Mouse (Mus musculus) hindbrain, embryonic 16.5 days (tissue): Measurements from ENCODE around the gene Emx2. TPM values are rescaled to one million over a fixed set of nuclear protein-coding genes. Genes with fewer than 3 reads are reported as not detected.
A peak's percentile ranks its signal among the peaks of the same experiment; 100 is the strongest.

Experiments
- ATAC-seq: fragments of 200-750 bp; cut with Nextera tagmentation; 2 replicates; pipeline ENCODE4 v1.8.0; 2017; ENCODE audit warnings: moderate TSS enrichment, moderate library complexity
- H3K27ac ChIP-seq: fragments of 300-500 bp; sonication (generic); 2 replicates; pipeline ENCODE4 v1.5.1; 2014; ENCODE audit warnings: low read depth, mild to moderate bottlenecking, control low read depth, low read length, moderate library complexity
- H3K27me3 ChIP-seq: fragments of 300-500 bp; sonication (generic); replicated peaks from 2 replicates; pipeline ENCODE4 v1.6.1; 2014; ENCODE audit warnings: low read length; ENCODE audit not compliant: control insufficient read depth, insufficient read depth
- H3K36me3 ChIP-seq: fragments of 300-500 bp; sonication (generic); 2 replicates; pipeline ENCODE4 v1.6.1; 2014; ENCODE audit warnings: mild to moderate bottlenecking, low read length, moderate library complexity, mixed read lengths; ENCODE audit not compliant: control insufficient read depth, insufficient read depth
- H3K4me1 ChIP-seq: fragments of 300-500 bp; sonication (generic); 2 replicates; pipeline ENCODE4 v1.6.1; 2014; ENCODE audit warnings: low read depth, low read length; ENCODE audit not compliant: control insufficient read depth, insufficient read depth
- H3K4me2 ChIP-seq: fragments of 300-500 bp; sonication (generic); 2 replicates; pipeline ENCODE4 v1.6.1; 2014; ENCODE audit warnings: mild to moderate bottlenecking, low read length, control low read depth, moderate library complexity
- H3K4me3 ChIP-seq: fragments of 300-500 bp; sonication (generic); 2 replicates; pipeline ENCODE4 v1.5.1; 2014; ENCODE audit warnings: mild to moderate bottlenecking, low read length, control low read depth, moderate library complexity
- H3K9ac ChIP-seq: fragments of 300-500 bp; sonication (generic); 2 replicates; pipeline ENCODE4 v1.6.1; 2014; ENCODE audit warnings: low read depth, mild to moderate bottlenecking, control low read depth, low read length, moderate library complexity
- H3K9me3 ChIP-seq: fragments of 300-500 bp; sonication (generic); 2 replicates; pipeline ENCODE4 v1.6.1; 2014; ENCODE audit warnings: mild to moderate bottlenecking, low read length, moderate library complexity; ENCODE audit not compliant: control insufficient read depth
- WGBS: fragments of 180-500 bp; shearing (Covaris S2); extraction: QIAGEN DNeasy Blood & Tissue Kit; methylation state at CpG from one replicate; pipeline ENCODE4 v1.1.7; 2014; 5-methylcytosine and 5-hydroxymethylcytosine counted together
- polyA plus RNA-seq: library from polyadenylated mRNA; unstranded; fragments of >200 nt; fragmentation: Nextera tagmentation; extraction: Ambion mirVana; gene quantifications from 2 replicates; pipeline ENCODE4 v1.2.1, GENCODE M21; 2015

Gene Emx2
- polyA plus RNA-seq, 1 experiment from 2014 or later: not detected

- ATAC-seq: no peak
- H3K36me3 ChIP-seq: no peaks in the 10 kb centered on the region
- H3K4me3 ChIP-seq: no peak overlapping the region
- no peak overlapping the region for H3K4me2 ChIP-seq
- H3K9ac ChIP-seq: no peak overlapping the region
- H3K4me1 ChIP-seq: peaks cover 8% of the 10 kb centered on the region
- peaks cover 69% of the 10 kb centered on the region for H3K27me3 ChIP-seq
- no peak overlapping the region for H3K27ac ChIP-seq
- WGBS: under 1% methylated on average over 22 of the region's 23 CpGs
- H3K9me3 ChIP-seq: no peaks in the 10 kb centered on the region
Observed at GRCm38 (mm10) chr19:59467413-59468064, 9.4 kb downstream of the Emx2 start.

GRCm38 (mm10) chr19:59468065-59468810, 10.1 kb downstream of the Emx2 start:
- Histone ChIP-seq H3K36me3 (no peaks in the 10 kb centered on the region), H3K4me1 (peaks cover 8% of the 10 kb centered on the region), H3K27ac (no peak overlapping the region), H3K9me3 (no peaks in the 10 kb centered on the region), H3K4me2 (no peak overlapping the region), H3K9ac (no peak overlapping the region), H3K4me3 (no peak overlapping the region), H3K27me3 (peaks cover 69% of the 10 kb centered on the region)
- peak; percentile 56; the same call in 1 of the 2 replicates for ATAC-seq
- 3% methylated on average over 22 of the region's 27 CpGs for WGBS

- peak; percentile 68; the same call in 1 of the 2 replicates for ATAC-seq
- under 1% methylated on average over 35 of the region's 35 CpGs for WGBS
- no peaks in the 10 kb centered on the region for H3K36me3 ChIP-seq
- no peak overlapping the region for H3K9ac ChIP-seq
- H3K27me3 ChIP-seq: peaks cover 65% of the 10 kb centered on the region
- peak overlapping the region; percentile 27 for H3K4me3 ChIP-seq
- H3K27ac ChIP-seq: no peak overlapping the region
- H3K4me2 ChIP-seq: peak overlapping the region; percentile 45
- H3K9me3 ChIP-seq: no peaks in the 10 kb centered on the region
- peaks cover 8% of the 10 kb centered on the region for H3K4me1 ChIP-seq
Observed at GRCm38 (mm10) chr19:59469035-59469949, 11.1 kb downstream of the Emx2 start.

- Histone ChIP-seq H3K4me3 (no peak overlapping the region), H3K36me3 (no peaks in the 10 kb centered on the region), H3K9me3 (no peaks in the 10 kb centered on the region), H3K4me1 (peaks cover 8% of the 10 kb centered on the region), H3K27ac (no peak overlapping the region), H3K9ac (no peak overlapping the region), H3K4me2 (no peak overlapping the region), H3K27me3 (peaks cover 60% of the 10 kb centered on the region)
- no peak for ATAC-seq
- WGBS: 7% methylated on average over 11 of the region's 11 CpGs
Observed at GRCm38 (mm10) chr19:59470074-59470630, 12.0 kb downstream of the Emx2 start.

GRCm38 (mm10) chr19:59470913-59471312, 12.7 kb downstream of the Emx2 start:
- H3K4me2 ChIP-seq: 0 out of 2 replicates have a peak overlapping the region, but pooled peaks have one; percentile 1
- under 1% methylated on average over 13 of the region's 13 CpGs for WGBS
- H3K9ac ChIP-seq: no peak overlapping the region
- no peak overlapping the region for H3K27ac ChIP-seq
- H3K4me1 ChIP-seq: peaks cover 8% of the 10 kb centered on the region
- no peak for ATAC-seq
- no peak overlapping the region for H3K4me3 ChIP-seq
- no peaks in the 10 kb centered on the region for H3K36me3 ChIP-seq
- H3K9me3 ChIP-seq: no peaks in the 10 kb centered on the region
- H3K27me3 ChIP-seq: peaks cover 54% of the 10 kb centered on the region

- Histone ChIP-seq H3K27ac (no peak overlapping the region), H3K9ac (no peak overlapping the region), H3K4me1 (peaks cover 8% of the 10 kb centered on the region), H3K36me3 (no peaks in the 10 kb centered on the region), H3K27me3 (peaks cover 45% of the 10 kb centered on the region), H3K9me3 (no peaks in the 10 kb centered on the region), H3K4me3 (no peak overlapping the region), H3K4me2 (no peak overlapping the region)
- 91% methylated on average over 2 of the region's 2 CpGs for WGBS
- no peak for ATAC-seq
Observed at GRCm38 (mm10) chr19:59472844-59473243, 14.7 kb downstream of the Emx2 start.

GRCm38 (mm10) chr19:59479912-59480311, 21.7 kb downstream of the Emx2 start:
- ATAC-seq: no peak
- H3K27ac ChIP-seq: no peak overlapping the region
- H3K36me3 ChIP-seq: no peaks in the 10 kb centered on the region
- no peak overlapping the region for H3K4me3 ChIP-seq
- no peaks in the 10 kb centered on the region for H3K27me3 ChIP-seq
- H3K4me1 ChIP-seq: no peaks in the 10 kb centered on the region
- no peak overlapping the region for H3K4me2 ChIP-seq
- no peak overlapping the region for H3K9ac ChIP-seq
- WGBS: 80% methylated on average over 3 of the region's 3 CpGs
- H3K9me3 ChIP-seq: no peaks in the 10 kb centered on the region

GRCm38 (mm10) chr19:59480563-59480962, 22.4 kb downstream of the Emx2 start:
- H3K36me3 ChIP-seq: no peaks in the 10 kb centered on the region
- H3K27me3 ChIP-seq: no peaks in the 10 kb centered on the region
- H3K4me3 ChIP-seq: no peak overlapping the region
- ATAC-seq: no peak
- H3K9ac ChIP-seq: no peak overlapping the region
- no peak overlapping the region for H3K27ac ChIP-seq
- 82% methylated on average over 3 of the region's 3 CpGs for WGBS
- no peak overlapping the region for H3K4me2 ChIP-seq
- no peaks in the 10 kb centered on the region for H3K4me1 ChIP-seq
- no peaks in the 10 kb centered on the region for H3K9me3 ChIP-seq
